Mouse (Mus musculus) midbrain, postnatal 0 days (tissue): ENCODE measurements around the gene P3h4. TPM values are rescaled to one million over a fixed set of nuclear protein-coding genes. Genes with fewer than 3 reads are reported as not detected.

Experiments used
- ATAC-seq: fragments of 200-750 bp; cut with Nextera tagmentation; 2 replicates; pipeline ENCODE4 v1.8.0; 2017; ENCODE audit warnings: moderate number of reproducible peaks, mild to moderate bottlenecking, moderate TSS enrichment, moderate library complexity; ENCODE audit not compliant: low FRiP score
- DNase-seq: peaks from one replicate; pipeline ENCODE4 v3.0.0-alpha.2; 2015; ENCODE audit warnings: low spot score
- H3K27ac ChIP-seq: fragments of 300-500 bp; sonication (generic); 2 replicates; pipeline ENCODE4 v1.5.1; 2014; ENCODE audit warnings: low read depth, mild to moderate bottlenecking, low read length, mixed read lengths
- H3K27me3 ChIP-seq: fragments of 300-500 bp; sonication (generic); 2 replicates; pipeline ENCODE4 v1.6.1; 2014; ENCODE audit warnings: low read length, control low read depth, mixed read lengths; ENCODE audit not compliant: insufficient read depth
- H3K36me3 ChIP-seq: fragments of 300-500 bp; sonication (generic); 2 replicates; pipeline ENCODE4 v1.6.1; 2014; ENCODE audit warnings: low read length, control low read depth, mixed read lengths; ENCODE audit not compliant: insufficient read depth
- H3K4me1 ChIP-seq: fragments of 300-500 bp; sonication (generic); 2 replicates; pipeline ENCODE4 v1.6.1; 2014; ENCODE audit warnings: mild to moderate bottlenecking, control low read depth, antibody characterized with exemption, low read length, mixed read lengths; ENCODE audit not compliant: insufficient read depth
- H3K4me2 ChIP-seq: fragments of 300-500 bp; sonication (generic); 2 replicates; pipeline ENCODE4 v1.6.1; 2014; ENCODE audit warnings: low read depth, mild to moderate bottlenecking, low read length, mixed read lengths; ENCODE audit not compliant: poor library complexity, severe bottlenecking
- H3K4me3 ChIP-seq: fragments of 300-500 bp; sonication (generic); 2 replicates; pipeline ENCODE4 v1.5.1; 2014; ENCODE audit warnings: low read depth, mild to moderate bottlenecking, low read length, moderate library complexity
- H3K9ac ChIP-seq: fragments of 300-500 bp; sonication (generic); replicated peaks from 2 replicates; pipeline ENCODE4 v1.6.1; 2014; ENCODE audit warnings: mild to moderate bottlenecking, low read length, moderate library complexity, mixed read lengths; ENCODE audit not compliant: poor library complexity, severe bottlenecking
- H3K9me3 ChIP-seq: fragments of 300-500 bp; sonication (generic); 2 replicates; pipeline ENCODE4 v1.6.1; 2016; ENCODE audit warnings: low read length, control low read depth
- CTCF ChIP-seq: IDR thresholded peaks from 2 replicates; pipeline ENCODE4 v1.5.1; 2016; ENCODE audit warnings: antibody characterized with exemption, mild to moderate bottlenecking
- WGBS: fragments of 180-500 bp; shearing (Covaris S2); extraction: QIAGEN DNeasy Blood & Tissue Kit; methylation state at CpG from one replicate; pipeline ENCODE4 v1.1.7; 2014; 5-methylcytosine and 5-hydroxymethylcytosine counted together
- polyA plus RNA-seq: library from polyadenylated mRNA; unstranded; fragments of >200 nt; fragmentation: Nextera tagmentation; extraction: Ambion mirVana; gene quantifications from 2 replicates; pipeline ENCODE4 v1.2.1, GENCODE M21; 2015
- total RNA-seq: library from RNA; depleted of rRNA; stranded (reverse); fragments of >200 nt; gene quantifications from 2 replicates; pipeline ENCODE4 v1.2.3, GENCODE M21; 2014

P3h4 gene
- total and polyA plus RNA-seq, 2 experiments from 2014 or later, result 23.4 to 26.0 TPM

DNA sequence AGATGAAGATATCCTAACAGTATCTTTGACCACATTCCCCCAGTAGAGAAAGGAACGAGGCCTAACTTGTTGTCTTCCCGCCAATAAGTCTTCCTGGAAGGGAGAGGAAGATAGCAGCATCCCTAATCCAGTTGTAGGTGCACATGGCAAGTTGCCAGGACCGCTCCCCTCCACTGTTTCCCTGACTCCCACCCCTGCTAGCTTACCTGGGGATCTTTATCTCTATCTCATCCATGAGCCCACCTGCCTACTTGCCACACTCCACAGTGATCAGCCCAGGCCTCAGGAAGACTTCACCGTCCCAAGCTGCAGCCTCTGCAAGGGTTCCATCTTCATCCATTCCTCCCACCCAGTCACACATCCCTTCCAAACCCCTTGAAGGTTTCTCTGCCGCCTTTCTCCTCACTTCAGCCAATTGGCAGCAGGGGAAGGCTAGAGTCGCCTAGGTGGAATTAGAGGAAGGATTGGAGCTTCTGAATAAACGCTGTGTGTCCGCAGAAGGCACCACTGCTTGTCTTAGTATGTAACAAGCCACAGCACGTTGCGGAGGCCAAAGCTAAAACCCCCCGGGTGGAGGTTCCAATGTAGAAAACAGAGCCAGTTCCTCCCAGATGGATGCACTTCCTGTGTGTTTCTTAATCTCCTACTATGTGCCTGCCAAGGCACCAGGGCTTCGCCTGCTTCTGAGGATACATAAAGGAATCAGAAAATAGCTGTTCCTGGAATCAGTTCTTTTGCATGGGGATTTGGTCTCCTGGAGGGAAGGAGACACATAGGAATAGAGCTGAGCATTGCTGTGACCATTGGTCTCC, 14.7 kb downstream of the P3h4 start:
- Histone ChIP-seq H3K4me3 (no peak overlapping the region), H3K36me3 (no peaks in the 10 kb centered on the region), H3K27me3 (no peaks in the 10 kb centered on the region), H3K27ac (no peak overlapping the region), H3K9me3 (no peaks in the 10 kb centered on the region), H3K4me2 (no peak overlapping the region), H3K9ac (no peak overlapping the region), H3K4me1 (peaks cover 15% of the 10 kb centered on the region)
- DNase-seq (no peak), ATAC-seq (no peak)
- no peak for TF ChIP-seq CTCF
- WGBS, result 74% methylated on average over 12 of the region's 12 CpGs

- 81% methylated on average over 9 of the region's 9 CpGs for WGBS
- no peak for TF ChIP-seq CTCF
Measured at GRCm38 (mm10) chr11:100399320-100399719, 15.3 kb downstream of the P3h4 start.

DNA sequence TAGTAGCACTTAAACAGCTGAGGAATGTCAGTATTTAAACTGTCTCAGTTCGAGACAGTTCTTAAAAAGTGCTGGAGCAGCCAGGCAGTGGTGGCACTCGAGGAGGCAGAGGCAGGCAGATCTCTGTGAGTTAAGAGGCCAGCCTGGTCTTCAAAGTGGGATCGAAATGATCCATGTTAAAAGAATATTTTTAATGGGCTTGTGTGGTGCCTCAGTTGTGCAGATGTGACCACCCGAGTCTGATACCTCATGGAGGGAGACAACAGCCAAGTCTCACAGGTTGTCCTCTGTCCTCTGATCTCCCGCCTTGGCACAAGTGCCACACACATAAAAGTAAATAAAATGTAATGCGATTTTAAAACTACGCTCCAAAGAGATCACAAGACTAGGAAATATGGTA, 16.1 kb downstream of the P3h4 start:
- Histone ChIP-seq H3K4me1 (peaks cover 17% of the 10 kb centered on the region), H3K36me3 (no peaks in the 10 kb centered on the region), H3K4me2 (peak overlapping the region; percentile 79; the same call in 1 of the 2 replicates), H3K9me3 (no peaks in the 10 kb centered on the region), H3K27me3 (no peaks in the 10 kb centered on the region), H3K9ac (no peak overlapping the region), H3K27ac (peak overlapping the region; percentile 27; the same call in 1 of the 2 replicates), H3K4me3 (no peak overlapping the region)
- no peak for ATAC-seq
- no peak for TF ChIP-seq CTCF
- DNase-seq, result no peak
- 93% methylated on average over 7 of the region's 7 CpGs for WGBS

More at GRCm38 (mm10) chr11:100399320-100399719, 15.3 kb downstream of the P3h4 start:
- H3K4me1 ChIP-seq, result peaks cover 17% of the 10 kb centered on the region
- no peaks in the 10 kb centered on the region for H3K36me3 ChIP-seq
- no peaks in the 10 kb centered on the region for H3K27me3 ChIP-seq
- ATAC-seq (no peak), DNase-seq (no peak)
- no peaks in the 10 kb centered on the region for H3K9me3 ChIP-seq
- H3K4me2 ChIP-seq, result no peak overlapping the region
- no peak overlapping the region for H3K27ac ChIP-seq
- H3K9ac ChIP-seq, result no peak overlapping the region
- H3K4me3 ChIP-seq, result no peak overlapping the region

- ATAC-seq (peak; percentile 99), DNase-seq (peak; percentile 100)
- H3K4me1 ChIP-seq, result peaks cover 17% of the 10 kb centered on the region
- H3K27me3 ChIP-seq, result no peaks in the 10 kb centered on the region
- WGBS, result 1% methylated on average over 36 of the region's 37 CpGs
- TF ChIP-seq CTCF, result no peak; the same call in 1 of the 2 replicates
- H3K27ac ChIP-seq, result peak within 1 kb of the TSS; percentile 75
- H3K9me3 ChIP-seq, result no peaks in the 10 kb centered on the region
- peak within 1 kb of the TSS; percentile 79 for H3K4me2 ChIP-seq
- peak within 1 kb of the TSS; percentile 86 for H3K4me3 ChIP-seq
- H3K9ac ChIP-seq, result peak within 1 kb of the TSS; percentile 80
- no peaks in the 10 kb centered on the region for H3K36me3 ChIP-seq
Measured at GRCm38 (mm10) chr11:100397600-100398389, 16.8 kb downstream of the P3h4 start, which contains the start of gene Jup. Gene Jup, minus strand, starts transcription at chr11:100397763.

DNA sequence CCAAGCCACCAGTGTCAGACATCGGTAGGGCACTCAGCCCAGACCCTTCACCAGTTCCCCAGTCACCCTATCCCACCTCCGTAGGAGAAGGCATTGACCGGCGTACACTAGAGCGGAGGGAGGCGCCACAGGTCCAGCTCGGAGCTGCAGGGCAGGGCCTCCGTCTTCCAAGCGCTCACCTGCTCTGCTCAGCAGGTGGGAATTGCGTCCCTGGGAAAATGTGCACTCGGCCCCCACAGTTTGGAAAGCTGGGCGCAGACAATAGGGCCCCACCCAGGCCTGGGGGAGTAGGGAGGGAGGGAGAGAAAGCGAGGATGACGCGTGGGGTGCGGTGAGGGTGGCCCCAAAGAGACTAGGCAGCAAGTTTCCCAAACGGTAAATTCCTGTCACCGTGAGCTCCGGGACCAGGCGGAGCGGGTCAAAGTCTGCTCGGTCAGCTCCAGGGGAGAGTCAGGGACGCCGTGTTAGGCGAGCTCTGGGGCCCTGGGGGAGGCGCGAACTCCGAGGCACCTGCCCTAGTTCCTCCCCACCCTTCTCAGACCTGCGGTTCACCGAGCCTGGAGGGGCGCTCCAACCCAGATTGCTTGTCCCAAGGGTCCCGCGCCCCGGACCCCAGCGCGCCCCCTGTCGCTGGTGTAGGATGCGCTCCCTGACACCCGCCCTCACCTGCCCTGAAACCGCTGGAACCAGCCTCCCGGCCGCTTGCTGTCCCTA, 17.6 kb downstream of the P3h4 start:
- H3K27ac ChIP-seq, result peak overlapping the region; percentile 75
- H3K4me1 ChIP-seq, result peaks cover 17% of the 10 kb centered on the region
- peak overlapping the region; percentile 80 for H3K9ac ChIP-seq
- no peak; the same call in none of the 2 replicates for ATAC-seq
- no peaks in the 10 kb centered on the region for H3K9me3 ChIP-seq
- DNase-seq, result peak; percentile 12
- whole genome bisulfite sequencing, result under 1% methylated on average over 41 of the region's 42 CpGs
- no peaks in the 10 kb centered on the region for H3K27me3 ChIP-seq
- H3K4me3 ChIP-seq, result peak overlapping the region; percentile 86
- H3K4me2 ChIP-seq, result peak overlapping the region; percentile 79
- TF ChIP-seq CTCF, result peak; percentile 65
- no peaks in the 10 kb centered on the region for H3K36me3 ChIP-seq
